Mouse (Mus musculus) liver, embryonic 11.5 days (tissue): ENCODE measurements around the gene Atg9a. TPM values are rescaled to one million over a fixed set of nuclear protein-coding genes. Genes with fewer than 3 reads are reported as not detected.

Experiments
- ATAC-seq: fragments of 200-750 bp; cut with Nextera tagmentation; replicated peaks from 2 replicates; pipeline ENCODE4 v1.8.0; 2017; ENCODE audit warnings: moderate number of reproducible peaks, mild to moderate bottlenecking, moderate TSS enrichment, moderate library complexity; ENCODE audit not compliant: low FRiP score
- DNase-seq: peaks from one replicate; pipeline ENCODE4 v3.0.0-alpha.2; 2017; ENCODE audit warnings: low spot score
- H3K27ac ChIP-seq: fragments of 300-500 bp; sonication (generic); 2 replicates; pipeline ENCODE4 v1.5.1; 2014; ENCODE audit warnings: mild to moderate bottlenecking, low read depth, low read length, control low read depth
- H3K27me3 ChIP-seq: fragments of 300-500 bp; sonication (generic); replicated peaks from 2 replicates; pipeline ENCODE4 v1.6.1; 2014; ENCODE audit warnings: low read length, mixed read lengths; ENCODE audit not compliant: control insufficient read depth, insufficient read depth
- H3K36me3 ChIP-seq: fragments of 300-500 bp; sonication (generic); 2 replicates; pipeline ENCODE4 v1.6.1; 2014; ENCODE audit warnings: mild to moderate bottlenecking, low read length, moderate library complexity, mixed read lengths; ENCODE audit not compliant: control insufficient read depth, insufficient read depth
- H3K4me1 ChIP-seq: fragments of 300-500 bp; sonication (generic); replicated peaks from 2 replicates; pipeline ENCODE4 v1.6.1; 2014; ENCODE audit warnings: low read length, mixed read lengths; ENCODE audit not compliant: control insufficient read depth, insufficient read depth
- H3K4me2 ChIP-seq: fragments of 300-500 bp; sonication (generic); 2 replicates; pipeline ENCODE4 v1.6.1; 2014; ENCODE audit warnings: mild to moderate bottlenecking, control low read depth, moderate library complexity
- H3K4me3 ChIP-seq: fragments of 300-500 bp; sonication (generic); 2 replicates; pipeline ENCODE4 v1.5.1; 2014; ENCODE audit warnings: low read depth, low read length, control low read depth
- H3K9ac ChIP-seq: fragments of 300-500 bp; sonication (generic); 2 replicates; pipeline ENCODE4 v1.6.1; 2014; ENCODE audit warnings: low read depth, low read length, control low read depth
- H3K9me3 ChIP-seq: fragments of 300-500 bp; sonication (generic); 2 replicates; pipeline ENCODE4 v1.6.1; 2016; ENCODE audit warnings: low read length, inconsistent platforms, mixed read lengths; ENCODE audit not compliant: control insufficient read depth
- WGBS: fragments of 180-500 bp; shearing (Covaris S2); extraction: QIAGEN DNeasy Blood & Tissue Kit; methylation state at CpG from one replicate; pipeline ENCODE4 v1.1.7; 2014; 5-methylcytosine and 5-hydroxymethylcytosine counted together
- polyA plus RNA-seq: library from polyadenylated mRNA; unstranded; fragments of >200 nt; fragmentation: Nextera tagmentation; extraction: Ambion mirVana; gene quantifications from 2 replicates; pipeline ENCODE4 v1.2.1, GENCODE M21; 2014

The Atg9a gene
- polyA plus RNA-seq, 1 experiment from 2014 or later = 24.1 TPM

DNA sequence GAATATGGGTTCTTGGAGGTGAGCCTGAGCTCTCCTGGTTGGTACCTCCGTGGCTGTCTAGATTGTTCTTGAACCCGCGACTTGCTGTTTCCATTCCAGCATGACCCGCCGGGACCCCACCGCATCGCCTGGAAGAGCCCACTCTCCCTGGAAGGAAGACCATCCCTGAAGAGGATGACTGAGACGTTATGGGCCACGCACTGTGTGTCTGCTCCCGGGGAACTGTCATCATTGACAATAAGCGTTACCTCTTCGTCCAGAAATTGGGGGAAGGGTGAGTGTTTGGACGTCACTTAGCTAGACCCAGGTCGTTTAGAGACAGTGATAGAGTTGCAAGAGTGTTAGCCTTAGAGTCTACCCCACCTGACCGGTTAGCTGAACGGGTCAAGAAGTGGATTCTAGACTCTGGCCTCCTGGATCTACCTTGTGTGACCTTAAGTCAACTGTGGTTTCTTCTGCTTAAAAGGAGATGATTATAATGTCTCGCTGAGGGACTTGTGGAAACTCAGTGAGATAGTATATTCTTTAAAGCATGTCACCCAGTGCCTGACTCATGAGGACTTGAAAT, 19.2 kb upstream of the Atg9a start:
- peaks cover 29% of the 10 kb centered on the region for H3K36me3 ChIP-seq
- H3K4me2 ChIP-seq = peak overlapping the region; percentile 100
- H3K4me3 ChIP-seq = peak overlapping the region; percentile 91
- peak overlapping the region; percentile 88 for H3K9ac ChIP-seq
- WGBS = 8% methylated on average over 17 of the region's 17 CpGs
- ATAC-seq (no peak), DNase-seq (no peak)
- peaks cover 55% of the 10 kb centered on the region for H3K4me1 ChIP-seq
- H3K27me3 ChIP-seq = no peaks in the 10 kb centered on the region
- H3K9me3 ChIP-seq = no peaks in the 10 kb centered on the region
- H3K27ac ChIP-seq = peak overlapping the region; percentile 65

DNA sequence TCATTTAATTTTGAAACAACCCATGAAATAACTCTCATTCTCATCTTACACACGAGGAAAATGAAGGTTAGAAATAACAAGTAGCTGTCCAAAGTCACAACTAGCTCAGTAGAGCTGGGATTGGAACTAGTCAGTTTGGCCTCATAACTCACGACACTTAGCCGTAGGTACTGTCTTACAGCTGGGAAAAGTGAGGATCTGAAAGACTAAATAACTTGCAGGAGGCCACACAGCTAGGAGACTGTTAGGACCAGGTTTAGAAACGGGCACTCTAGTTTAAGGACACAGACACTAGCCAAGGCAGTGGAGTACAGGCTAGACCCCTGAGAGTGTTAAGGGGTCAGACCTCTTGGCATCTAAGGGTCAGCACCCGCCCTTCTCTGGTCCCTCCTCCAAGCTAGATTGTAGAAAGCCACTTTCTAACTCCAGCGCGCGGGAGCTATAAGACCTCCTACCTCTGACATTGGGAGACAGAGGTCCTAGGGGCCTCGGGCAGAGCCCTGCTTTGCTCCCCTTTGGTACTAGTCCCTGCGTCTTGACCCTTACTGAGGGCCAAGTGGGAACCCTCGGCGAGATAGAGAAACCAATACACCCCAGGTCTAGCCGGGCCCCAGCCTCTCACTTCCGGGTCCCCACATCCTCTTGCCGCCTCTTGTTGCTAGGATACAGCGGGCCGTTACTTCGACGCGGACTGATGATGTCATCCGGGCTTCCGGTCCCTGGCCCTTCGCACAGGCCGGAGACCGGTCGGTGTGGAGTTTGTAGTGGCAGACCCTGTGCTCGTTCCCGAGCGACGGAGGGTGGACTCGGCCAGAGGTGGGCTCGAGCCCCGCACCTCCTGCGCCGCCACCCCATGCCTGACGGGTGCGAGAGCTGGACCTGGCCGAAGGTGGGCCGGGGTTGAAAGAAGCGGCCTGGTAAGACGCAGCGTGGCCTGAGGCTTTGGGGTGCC, 18.4 kb upstream of the Atg9a start, which contains the start of the genes Glb1l and Stk16:
TSS of gene Glb1l (minus strand) at position 678 of the 952 bp plus-strand sequence.
TSS of gene Stk16 (plus strand) at position 703 of the 952 bp plus-strand sequence.
- H3K4me1 ChIP-seq = peaks cover 48% of the 10 kb centered on the region
- peak within 1 kb of the TSS; percentile 65 for H3K27ac ChIP-seq
- ATAC-seq (peak; percentile 87), DNase-seq (peak; percentile 96)
- H3K4me2 ChIP-seq = peak within 1 kb of the TSS; percentile 100
- peaks cover 22% of the 10 kb centered on the region for H3K36me3 ChIP-seq
- H3K9ac ChIP-seq = peak within 1 kb of the TSS; percentile 88
- H3K9me3 ChIP-seq = no peaks in the 10 kb centered on the region
- WGBS = 5% methylated on average over 42 of the region's 42 CpGs
- no peaks in the 10 kb centered on the region for H3K27me3 ChIP-seq
- H3K4me3 ChIP-seq = peak within 1 kb of the TSS; percentile 91

DNA sequence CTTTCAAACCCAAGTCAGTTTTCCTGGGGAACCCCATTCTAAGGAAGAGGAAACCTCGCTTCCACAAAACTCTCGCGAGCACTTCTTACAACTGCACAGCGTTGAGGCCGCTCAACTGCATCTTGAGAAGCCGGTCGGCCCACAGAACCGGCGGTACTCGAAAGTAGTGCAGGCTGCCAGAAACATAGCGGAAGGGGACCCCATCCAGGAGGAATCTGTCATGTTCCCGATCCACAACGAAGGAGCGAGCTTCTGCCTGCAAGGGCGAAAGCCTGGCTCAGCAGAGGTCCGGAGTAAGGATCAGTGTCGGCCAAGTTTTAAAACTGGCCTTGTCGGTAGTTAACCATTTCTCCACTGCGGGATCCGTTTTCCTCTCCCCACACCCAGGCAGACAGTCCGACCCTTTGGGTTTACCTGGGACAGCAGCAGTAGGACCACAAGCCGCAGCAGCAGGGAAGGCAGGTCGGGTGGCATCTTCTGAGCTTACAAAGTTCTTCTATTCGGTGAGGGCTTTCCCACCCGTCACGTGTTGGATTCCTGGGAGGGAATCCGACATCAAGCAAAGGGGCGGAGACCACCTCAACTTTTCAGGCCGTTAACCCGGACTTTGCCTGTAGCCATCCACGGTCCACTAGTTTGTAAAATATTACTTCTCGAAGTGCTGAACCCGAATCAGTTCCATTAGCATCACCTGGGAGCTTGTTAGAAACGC, 17.1 kb upstream of the Atg9a start:
- H3K9me3 ChIP-seq = no peaks in the 10 kb centered on the region
- DNase-seq (no peak), ATAC-seq (no peak)
- H3K9ac ChIP-seq = peak overlapping the region; percentile 66
- peak overlapping the region; percentile 100 for H3K4me2 ChIP-seq
- H3K27ac ChIP-seq = 0 out of 2 replicates have a peak overlapping the region, but pooled peaks have one; percentile 5
- H3K27me3 ChIP-seq = no peaks in the 10 kb centered on the region
- 20% methylated on average over 34 of the region's 34 CpGs for WGBS
- H3K4me1 ChIP-seq = peaks cover 40% of the 10 kb centered on the region
- peak overlapping the region; percentile 53 for H3K4me3 ChIP-seq
- peaks cover 15% of the 10 kb centered on the region for H3K36me3 ChIP-seq

DNA sequence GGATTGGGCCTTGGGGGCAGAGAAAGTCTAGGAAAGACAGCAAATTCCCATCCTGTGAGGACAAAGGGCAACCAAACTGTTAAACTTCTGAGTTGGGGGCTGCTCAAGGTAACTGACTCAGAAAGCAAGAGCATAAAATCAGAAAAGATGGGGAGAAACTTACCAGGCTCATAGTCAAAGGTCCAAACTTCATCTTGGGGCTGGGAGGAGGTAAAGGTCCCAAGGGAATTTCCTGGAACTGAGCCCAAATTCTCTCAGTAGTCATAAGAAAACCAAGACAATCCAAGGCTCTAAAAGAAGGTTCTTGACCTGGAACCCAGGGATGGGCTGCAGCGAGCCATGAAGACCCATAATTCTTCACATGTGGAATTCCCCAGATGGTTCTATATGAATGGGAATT, 9.2 kb upstream of the Atg9a start:
- no peak overlapping the region for H3K4me2 ChIP-seq
- no peak overlapping the region for H3K27ac ChIP-seq
- H3K27me3 ChIP-seq = no peaks in the 10 kb centered on the region
- no peak for ATAC-seq
- no peak overlapping the region for H3K9ac ChIP-seq
- DNase-seq = no peak
- no peak overlapping the region for H3K4me3 ChIP-seq
- H3K9me3 ChIP-seq = no peaks in the 10 kb centered on the region
- no peaks in the 10 kb centered on the region for H3K4me1 ChIP-seq
- H3K36me3 ChIP-seq = peaks cover 20% of the 10 kb centered on the region
- 87% methylated on average over 1 of the region's 1 CpGs for WGBS

DNA sequence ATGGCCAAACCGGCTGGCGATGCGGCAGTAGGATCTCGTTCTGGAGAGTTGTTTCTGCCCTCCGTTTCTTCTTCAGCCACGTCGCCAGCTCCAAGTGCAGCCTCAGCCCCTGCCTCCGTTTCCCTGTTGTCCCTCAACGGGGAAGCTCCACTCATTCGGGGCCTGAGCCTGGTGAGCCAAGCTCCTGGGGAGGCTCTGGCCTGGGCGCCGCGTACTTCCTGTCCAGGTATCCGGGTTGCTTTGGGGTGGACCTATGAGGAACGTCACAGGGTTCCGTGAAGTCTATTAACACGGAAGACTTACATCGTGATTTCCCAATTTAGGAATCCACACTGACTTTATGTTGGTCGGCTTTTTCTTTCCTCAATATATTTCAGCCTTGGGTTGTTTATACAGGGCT, 456 bp upstream of the Atg9a start:
- H3K9me3 ChIP-seq = no peaks in the 10 kb centered on the region
- peak overlapping the region; percentile 92 for H3K27ac ChIP-seq
- H3K4me2 ChIP-seq = peak overlapping the region; percentile 78
- peaks cover 14% of the 10 kb centered on the region; the same call in 1 of the 2 replicates for H3K4me1 ChIP-seq
- H3K4me3 ChIP-seq = peak overlapping the region; percentile 78
- peak; percentile 46; the same call in 1 of the 2 replicates for ATAC-seq
- DNase-seq = no peak
- no peaks in the 10 kb centered on the region for H3K27me3 ChIP-seq
- WGBS = under 1% methylated on average over 19 of the region's 19 CpGs
- peak overlapping the region; percentile 82 for H3K9ac ChIP-seq
- peaks cover 18% of the 10 kb centered on the region for H3K36me3 ChIP-seq

DNA sequence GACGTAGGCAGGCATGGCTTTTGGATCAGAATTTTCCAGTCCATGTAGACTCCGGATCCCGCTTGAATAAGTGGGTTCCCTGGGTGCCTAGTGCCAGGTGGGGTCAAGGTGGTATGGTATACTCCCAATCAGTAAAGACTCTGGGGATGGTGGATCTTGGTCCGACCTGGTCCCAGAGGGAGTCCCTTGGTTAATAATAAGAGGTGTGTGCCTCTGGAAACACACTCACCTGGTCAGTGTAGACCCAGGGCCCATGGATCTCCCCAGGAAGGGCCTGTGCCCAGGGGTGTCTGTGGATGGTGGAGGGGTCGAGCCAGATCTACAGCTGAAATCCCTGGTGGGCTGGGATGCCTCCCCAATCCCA, 756 bp downstream of the Atg9a start:
- no peak for DNase-seq
- peaks cover 18% of the 10 kb centered on the region for H3K36me3 ChIP-seq
- 0 out of 2 replicates have a peak overlapping the region, but pooled peaks have one; percentile 92 for H3K27ac ChIP-seq

DNA sequence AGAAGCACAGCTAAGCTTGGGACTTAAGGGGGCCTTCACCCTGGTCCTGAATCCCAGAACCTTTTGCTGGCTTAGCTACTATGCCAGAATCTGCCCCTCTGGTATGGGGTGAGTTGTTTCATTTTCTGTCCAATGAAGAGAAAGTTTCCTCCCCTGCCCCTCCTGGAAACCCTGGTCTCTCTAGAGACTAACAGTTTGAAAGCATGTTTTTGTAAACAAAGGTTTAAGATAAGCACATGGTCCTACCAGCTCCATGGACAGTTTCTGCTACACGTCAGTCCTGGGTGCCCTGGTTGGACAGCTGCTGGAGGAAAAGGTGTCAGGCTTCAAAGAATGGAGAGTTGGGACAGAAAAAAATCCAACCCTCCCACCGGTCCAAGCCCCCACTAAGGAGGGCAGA, 1.4 kb downstream of the Atg9a start:
- DNase-seq = no peak
- no peaks in the 10 kb centered on the region for H3K27me3 ChIP-seq
- ATAC-seq = no peak
- H3K27ac ChIP-seq = no peak overlapping the region
- H3K4me2 ChIP-seq = peak overlapping the region; percentile 78
- peaks cover 14% of the 10 kb centered on the region; the same call in 1 of the 2 replicates for H3K4me1 ChIP-seq
- 33% methylated on average over 2 of the region's 2 CpGs for WGBS
- H3K9ac ChIP-seq = peak overlapping the region; percentile 78
- peaks cover 18% of the 10 kb centered on the region for H3K36me3 ChIP-seq
- peak overlapping the region; percentile 78 for H3K4me3 ChIP-seq
- no peaks in the 10 kb centered on the region for H3K9me3 ChIP-seq

More for the DNA sequence above, 756 bp downstream of the Atg9a start:
- Histone ChIP-seq H3K4me3 (peak overlapping the region; percentile 78), H3K9ac (peak overlapping the region; percentile 78), H3K9me3 (no peaks in the 10 kb centered on the region), H3K4me1 (peaks cover 14% of the 10 kb centered on the region; the same call in 1 of the 2 replicates), H3K27me3 (no peaks in the 10 kb centered on the region), H3K4me2 (peak overlapping the region; percentile 78)
- no peak for ATAC-seq
- 43% methylated on average over 5 of the region's 5 CpGs for WGBS

DNA sequence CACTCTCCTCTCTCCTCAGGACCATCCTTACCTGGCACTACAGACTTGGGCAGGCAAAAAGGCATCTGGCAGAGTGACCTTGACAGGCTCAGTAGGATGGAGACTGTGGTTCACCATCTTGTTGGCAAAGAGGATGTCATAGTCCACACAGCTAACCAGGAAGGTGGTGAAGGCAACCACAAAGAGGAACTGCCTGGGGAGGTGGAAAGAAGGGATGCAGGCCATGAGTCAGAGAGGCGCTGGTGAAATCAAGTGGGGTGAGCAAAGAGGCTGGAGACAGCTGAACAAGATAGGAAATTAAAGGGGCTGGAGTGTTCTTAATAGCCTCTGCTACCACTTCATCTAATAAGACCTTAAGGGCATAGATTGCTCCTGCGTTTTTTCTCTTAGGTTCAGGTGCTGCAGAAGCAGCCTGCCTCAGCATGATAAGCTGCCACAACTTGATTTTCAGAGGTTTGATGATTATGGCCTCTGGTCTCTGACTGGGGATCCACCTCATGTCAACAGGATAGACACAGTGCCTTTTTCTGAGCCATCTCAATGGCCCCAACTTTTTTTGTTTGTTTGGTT, 4.0 kb downstream of the Atg9a start:
- peaks cover 22% of the 10 kb centered on the region for H3K36me3 ChIP-seq
- ATAC-seq (no peak), DNase-seq (no peak)
- H3K4me1 ChIP-seq = peaks cover 10% of the 10 kb centered on the region; the same call in 1 of the 2 replicates
- H3K9me3 ChIP-seq = no peaks in the 10 kb centered on the region
- H3K9ac ChIP-seq = no peak overlapping the region
- no peak overlapping the region for H3K4me2 ChIP-seq
- H3K4me3 ChIP-seq = no peak overlapping the region
- WGBS = 49% methylated on average over 2 of the region's 2 CpGs
- no peak overlapping the region for H3K27ac ChIP-seq
- no peaks in the 10 kb centered on the region for H3K27me3 ChIP-seq
